Mouse (Mus musculus) embryo, embryonic 10 days (tissue): ENCODE results near the gene Bcl9.
A peak's percentile ranks its signal among the peaks of the same experiment; 100 is the strongest.

ENCODE experiments used
- DNase-seq: peaks from one replicate; pipeline ENCODE4 v3.0.0-alpha.2; 2015; ENCODE audit warnings: low spot score

The Bcl9 gene

GRCm38 (mm10) chr3:97297553-97298432, at the start of gene Bcl9:
Gene Bcl9 (minus strand): TSS chr3:97297917.
- DNase-seq = peak; percentile 92

GRCm38 (mm10) chr3:97339193-97339576, 41.5 kb upstream of the Bcl9 start:
- no peak for DNase-seq

- peak; percentile 97 for DNase-seq
Measured at GRCm38 (mm10) chr3:97338522-97339192, 40.9 kb upstream of the Bcl9 start.

DNA sequence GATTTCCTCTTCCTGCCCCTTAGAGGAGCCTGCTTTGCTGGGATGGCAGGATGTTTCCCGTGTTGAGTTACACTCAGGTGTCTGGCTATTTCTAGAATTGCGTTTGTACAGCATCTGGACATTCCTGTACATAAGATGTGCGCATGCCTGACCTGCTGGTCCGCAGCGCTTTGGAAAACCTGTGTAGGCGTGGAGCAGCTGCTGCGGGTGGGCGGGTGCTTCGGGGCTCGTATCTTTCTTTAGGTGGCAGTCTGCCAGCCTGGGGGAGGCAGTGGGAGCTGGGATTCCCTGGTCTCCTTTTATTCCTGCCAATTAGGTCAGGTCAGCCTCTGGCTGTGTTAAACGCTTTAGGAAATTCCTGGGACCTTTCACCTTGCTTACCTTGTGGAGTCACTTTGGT, 39.6 kb upstream of the Bcl9 start:
- no peak for DNase-seq

DNA sequence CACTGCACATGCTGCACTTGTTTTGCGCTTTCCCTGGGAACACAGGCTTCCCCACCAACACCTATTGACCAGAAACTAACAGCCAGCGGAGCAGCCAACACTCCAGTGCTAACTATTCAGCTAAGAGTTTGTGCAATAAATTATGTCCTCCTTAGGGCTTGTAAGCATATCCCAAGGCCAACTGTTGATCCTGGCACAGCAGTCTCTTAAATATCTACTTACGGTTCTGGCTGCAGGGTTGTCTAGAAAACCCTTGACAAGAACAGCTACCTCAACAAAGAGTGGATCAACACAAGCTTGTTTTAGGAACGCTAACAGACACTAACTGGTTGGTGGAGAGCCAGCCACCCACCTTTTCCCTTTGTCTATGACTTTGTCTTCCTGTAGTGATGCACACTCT, 38.6 kb upstream of the Bcl9 start:
- DNase-seq = no peak

DNA sequence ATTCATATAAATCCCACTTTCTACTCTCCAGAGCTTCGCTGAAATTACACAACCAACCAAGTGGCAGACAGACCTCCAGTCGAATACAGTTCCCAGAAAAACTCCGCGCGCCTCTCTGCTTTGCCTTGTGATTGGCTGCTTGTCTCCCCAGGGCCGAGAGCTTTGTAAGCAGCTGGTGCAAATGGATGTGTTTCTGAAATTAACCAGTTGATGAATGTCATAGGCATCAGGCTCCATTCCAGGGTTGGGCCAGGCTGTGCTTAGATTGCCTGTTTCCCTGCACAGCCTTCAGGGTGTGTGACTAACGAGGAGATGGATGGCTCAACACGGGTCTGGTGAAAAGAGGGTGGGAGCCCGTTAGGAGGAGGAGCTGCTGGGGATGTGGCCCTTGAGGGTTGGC, 36.9 kb upstream of the Bcl9 start:
- no peak for DNase-seq

DNA sequence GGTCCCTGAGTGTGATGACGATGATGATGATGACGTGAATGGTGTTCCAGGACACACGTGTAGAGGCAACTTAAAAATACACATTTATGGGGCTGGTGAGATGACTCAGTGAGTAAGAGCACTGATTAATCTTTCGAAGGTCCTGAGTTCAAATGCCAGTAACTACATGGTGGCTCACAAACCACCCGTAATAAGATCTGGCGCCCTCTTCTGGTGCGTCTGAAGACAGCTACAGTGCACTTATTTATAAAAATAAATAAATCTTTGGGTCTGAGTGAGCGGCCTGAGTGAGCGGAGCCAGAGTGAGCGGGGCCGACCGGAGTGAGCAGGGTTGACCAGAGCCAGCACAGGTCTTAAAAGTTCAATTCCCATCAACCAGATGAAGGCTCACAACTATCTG, 34.5 kb upstream of the Bcl9 start:
- peak; percentile 44 for DNase-seq

DNA sequence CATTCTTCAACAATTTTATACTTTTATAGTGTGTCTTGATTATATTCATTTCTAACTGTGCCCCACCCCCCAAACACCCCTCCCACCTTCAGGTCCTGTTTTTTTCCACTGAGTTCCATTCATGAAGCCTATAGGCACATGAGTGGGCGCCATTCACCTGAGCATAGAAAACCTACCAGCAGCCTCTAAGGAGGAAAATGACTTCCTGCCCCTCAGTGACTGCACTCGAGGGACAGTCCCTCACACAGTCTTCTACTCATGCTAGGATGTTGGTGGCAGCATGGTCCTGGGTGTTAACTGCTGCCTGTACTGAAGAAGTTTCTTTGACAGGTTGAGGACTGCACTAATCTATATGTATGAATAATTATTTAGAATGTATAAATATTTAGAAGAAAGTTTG, 30.1 kb upstream of the Bcl9 start:
- no peak for DNase-seq

GRCm38 (mm10) chr3:97327356-97327755, 29.6 kb upstream of the Bcl9 start:
- no peak for DNase-seq

GRCm38 (mm10) chr3:97325621-97326345, 28.1 kb upstream of the Bcl9 start:
- DNase-seq = peak; percentile 54

- DNase-seq = peak; percentile 24
Measured at GRCm38 (mm10) chr3:97324046-97324445, 26.3 kb upstream of the Bcl9 start.

GRCm38 (mm10) chr3:97317302-97317701, 19.6 kb upstream of the Bcl9 start:
- DNase-seq = no peak

DNA sequence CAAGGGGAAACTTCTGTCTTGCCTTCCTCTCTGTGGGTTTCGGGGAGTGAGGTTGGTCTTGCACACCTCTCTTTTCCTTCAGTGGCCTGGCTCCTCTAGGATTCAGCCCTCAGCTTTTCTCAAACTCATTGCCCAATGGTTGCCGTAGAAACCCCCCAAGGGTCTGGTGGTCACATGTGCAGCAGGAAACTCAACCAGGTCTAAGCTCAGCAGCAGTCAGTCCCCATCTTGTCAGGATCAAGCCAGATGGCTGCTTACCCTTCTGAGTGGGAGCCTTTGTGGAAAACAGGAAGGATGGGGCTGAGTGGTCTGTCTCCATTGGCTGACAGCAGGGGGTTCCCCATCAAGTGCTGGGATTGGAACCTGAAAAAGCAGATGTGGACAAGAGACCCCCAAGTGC, 15.7 kb upstream of the Bcl9 start:
- DNase-seq = peak; percentile 42

DNA sequence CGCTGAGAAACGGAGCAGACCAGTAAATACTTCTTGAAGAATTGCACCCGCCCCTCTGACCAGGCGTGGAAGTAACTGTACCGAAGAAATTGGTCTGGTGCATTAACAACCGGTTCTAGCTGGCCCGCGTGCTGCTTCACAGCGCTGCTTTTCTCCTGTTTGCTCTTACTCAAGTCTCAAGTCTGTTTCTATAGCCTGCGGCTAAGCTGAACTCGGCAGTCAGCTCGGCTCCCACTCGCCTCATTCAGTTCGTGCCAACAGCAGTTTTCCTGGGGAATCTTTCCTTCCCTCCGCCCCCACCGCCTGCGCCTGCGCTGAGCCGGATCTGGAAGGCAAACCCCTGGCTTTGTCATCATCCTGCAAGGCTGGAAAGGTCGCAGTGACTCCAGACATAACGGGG, 14.3 kb upstream of the Bcl9 start:
- DNase-seq = peak; percentile 73

DNA sequence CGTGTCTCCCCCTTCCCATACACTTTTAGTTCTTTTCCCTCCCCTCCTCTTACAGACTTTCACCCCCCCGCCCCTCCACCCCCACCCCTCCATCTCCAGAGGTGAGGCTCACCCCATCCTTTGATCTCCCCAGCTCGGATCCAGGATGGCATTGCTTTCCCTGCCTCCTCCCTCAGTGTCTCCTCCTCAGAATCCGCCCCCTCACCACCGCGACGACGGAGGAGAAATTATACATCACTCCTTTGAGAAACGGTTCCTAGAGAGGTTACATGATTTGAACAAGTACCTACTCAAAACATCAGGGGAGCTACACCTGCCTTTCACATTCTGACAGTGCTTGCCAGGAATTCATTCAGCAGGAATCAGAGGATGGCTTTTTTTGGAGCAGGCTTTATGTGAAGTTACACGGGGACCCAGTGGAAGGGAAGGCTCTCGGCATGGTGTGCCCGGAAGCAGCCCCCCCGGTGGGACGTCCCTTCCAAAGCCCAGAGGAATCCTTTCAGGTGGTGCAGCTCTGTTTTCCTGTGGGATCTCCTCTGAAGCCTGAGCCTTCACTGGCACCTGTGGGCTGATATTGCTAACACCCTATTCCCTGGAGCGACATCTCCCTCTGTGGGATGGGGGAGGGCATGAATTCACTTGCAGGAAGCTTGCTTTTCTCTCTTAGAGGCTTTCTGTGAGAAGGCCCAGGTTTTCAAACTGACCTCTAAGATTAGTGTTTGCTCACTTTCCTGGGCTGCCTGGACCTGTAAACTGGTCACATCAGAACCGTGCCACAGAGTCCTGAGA, 12.2 kb upstream of the Bcl9 start:
- DNase-seq = no peak

DNA sequence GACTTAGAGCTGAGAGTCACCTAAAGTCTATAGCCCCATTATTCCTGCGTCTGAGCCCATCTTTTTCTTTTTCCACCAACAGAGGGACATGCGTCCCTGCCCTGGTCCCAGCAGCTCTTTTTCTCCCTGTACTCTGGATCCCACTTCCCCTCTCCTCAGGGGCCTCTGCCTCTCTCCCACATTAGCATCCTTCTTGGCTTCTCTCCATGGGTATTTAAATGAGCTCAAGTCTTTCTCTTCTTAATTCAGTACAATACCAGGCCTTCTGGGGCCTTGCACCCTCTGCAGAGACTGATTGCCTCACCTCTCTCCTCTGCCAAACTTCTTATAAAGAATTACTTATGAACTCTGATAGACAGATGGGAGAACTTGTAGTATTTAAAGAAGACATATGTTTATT, 10.7 kb upstream of the Bcl9 start:
- DNase-seq = no peak

DNA sequence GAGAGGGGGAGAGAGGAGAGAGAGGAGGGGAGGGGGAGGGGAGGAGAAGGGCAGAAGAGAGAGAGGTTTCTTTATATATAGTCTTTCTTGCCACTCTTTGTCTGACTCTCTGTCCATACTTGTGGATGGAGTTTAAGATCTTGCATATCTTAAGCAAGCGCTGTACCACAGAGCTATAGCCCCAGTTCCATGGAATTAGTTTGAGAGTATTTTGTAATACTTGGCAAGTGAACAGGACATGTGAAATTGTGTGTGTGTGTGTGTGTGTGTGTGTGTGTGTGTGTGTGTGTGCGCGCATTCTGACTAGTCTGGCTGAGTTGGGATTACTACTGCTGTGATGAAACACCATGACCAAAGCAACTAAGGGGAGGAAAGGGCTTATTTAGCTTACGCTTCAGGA, 8.2 kb upstream of the Bcl9 start:
- no peak for DNase-seq

GRCm38 (mm10) chr3:97301586-97301985, 3.9 kb upstream of the Bcl9 start:
- no peak for DNase-seq

- no peak for DNase-seq
Measured at GRCm38 (mm10) chr3:97300370-97300769, 2.7 kb upstream of the Bcl9 start.

- DNase-seq = no peak
Measured at GRCm38 (mm10) chr3:97299885-97300284, 2.2 kb upstream of the Bcl9 start.

DNA sequence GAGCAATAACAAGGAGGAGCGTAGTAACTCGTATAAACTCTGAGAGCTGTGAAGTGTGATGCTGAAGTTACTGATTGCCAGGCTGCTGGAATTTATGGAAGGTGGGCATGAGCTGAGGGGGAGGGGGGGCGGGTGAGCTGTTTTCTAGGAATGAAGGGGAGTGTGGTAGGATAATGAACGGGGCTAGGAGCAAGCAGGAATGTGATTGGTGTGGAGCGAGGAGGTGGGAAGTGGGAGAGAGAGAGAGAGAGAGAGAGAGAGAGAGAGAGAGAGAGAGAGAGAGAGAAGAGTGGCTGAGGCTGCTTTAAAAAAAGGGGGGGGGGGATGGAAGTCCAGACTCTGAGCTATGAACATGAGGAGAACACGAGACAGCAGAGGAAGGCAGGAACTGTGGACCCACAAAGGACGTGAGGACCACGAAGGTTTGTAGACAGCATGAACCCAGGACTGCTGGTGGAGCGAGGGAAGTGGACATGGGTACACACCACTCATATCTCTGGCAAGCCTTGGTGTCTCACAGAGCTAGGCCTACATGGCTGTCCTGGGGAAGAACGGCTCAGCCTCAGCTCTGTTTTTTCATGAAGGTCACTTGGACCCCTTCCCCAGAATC, 1.2 kb upstream of the Bcl9 start:
- DNase-seq = peak; percentile 60
